Mouse (Mus musculus): ENCODE data around the gene Skint6. TPM values are rescaled to one million over a fixed set of nuclear protein-coding genes. Genes with fewer than 3 reads are reported as not detected.

The Skint6 gene
- polyA plus RNA-seq (2017; shearing (Covaris generic)) = not detected

GRCm38 (mm10) chr4:113286873-113287272 is at the start of gene Skint6:
Gene Skint6, minus strand, starts transcription at chr4:113286973.

DNA sequence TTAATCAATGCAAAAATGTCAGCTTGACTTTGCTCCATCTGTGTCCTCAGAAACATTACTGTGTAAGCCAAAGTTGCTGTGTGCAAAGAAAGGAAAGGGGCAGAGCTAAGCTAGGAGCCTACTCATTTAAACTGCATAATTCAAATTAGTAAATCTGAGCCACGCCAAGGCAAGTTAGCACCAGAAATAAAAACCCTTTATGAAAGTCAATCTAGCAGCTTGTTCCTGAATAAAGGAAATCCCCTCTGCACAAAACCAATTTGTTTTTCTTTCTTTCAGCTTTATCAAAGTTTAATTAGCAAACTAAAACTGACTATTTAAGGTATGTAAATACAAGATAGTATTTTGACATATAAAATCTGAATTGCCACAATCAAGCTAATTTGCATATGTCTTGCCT is 512.0 kb downstream of the Skint6 start, which contains the start of gene Skint10:
Skint10 (minus strand) TSS at position 101 of the 400 bp plus-strand sequence.

